Mouse (Mus musculus) lung, postnatal 10 days (tissue): ENCODE measurements around the gene Npas3.

Source experiments
- DNase-seq: peaks from one replicate; pipeline ENCODE4 v3.0.0; 2021

Npas3 gene

DNA sequence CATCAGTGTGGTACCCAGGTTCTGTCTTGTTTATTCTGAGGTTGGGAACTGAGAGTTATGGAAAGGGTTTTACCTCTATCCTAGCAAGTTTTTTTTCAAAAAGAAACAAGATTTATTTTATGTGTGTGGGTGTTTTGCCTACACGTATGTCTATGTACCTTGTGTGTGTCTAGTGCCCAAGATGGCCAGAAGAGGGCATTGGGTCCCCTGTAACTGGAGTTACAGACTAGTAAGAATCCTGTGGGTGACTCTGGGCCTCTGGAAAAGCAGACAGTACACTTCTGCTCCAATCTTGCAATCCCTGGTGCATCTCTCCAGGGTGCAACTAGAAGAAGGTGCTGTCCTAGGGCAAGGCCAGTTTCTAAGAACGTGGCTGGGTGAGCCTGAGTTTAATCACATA lies 848.0 kb downstream of the Npas3 start:
- DNase-seq = no peak

DNA sequence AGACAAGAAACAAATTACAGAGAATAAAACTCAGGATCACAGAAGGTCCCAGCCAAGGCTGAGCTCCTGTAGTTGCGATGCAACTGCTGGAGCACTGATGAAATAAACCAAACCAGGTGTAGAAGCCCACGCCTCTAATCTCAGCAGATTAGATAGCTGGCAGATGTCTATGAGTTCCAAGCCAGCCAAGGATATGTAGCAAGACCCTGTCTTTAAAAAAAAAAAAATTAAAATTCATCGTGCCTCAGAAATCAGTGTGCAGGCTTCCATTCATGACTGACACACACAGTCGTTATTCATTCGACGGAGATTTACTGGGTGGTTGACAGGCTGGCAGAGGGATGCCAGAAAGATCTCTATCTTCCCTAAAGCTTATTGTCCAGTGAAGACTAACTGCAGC lies 849.7 kb downstream of the Npas3 start:
- DNase-seq = no peak

DNA sequence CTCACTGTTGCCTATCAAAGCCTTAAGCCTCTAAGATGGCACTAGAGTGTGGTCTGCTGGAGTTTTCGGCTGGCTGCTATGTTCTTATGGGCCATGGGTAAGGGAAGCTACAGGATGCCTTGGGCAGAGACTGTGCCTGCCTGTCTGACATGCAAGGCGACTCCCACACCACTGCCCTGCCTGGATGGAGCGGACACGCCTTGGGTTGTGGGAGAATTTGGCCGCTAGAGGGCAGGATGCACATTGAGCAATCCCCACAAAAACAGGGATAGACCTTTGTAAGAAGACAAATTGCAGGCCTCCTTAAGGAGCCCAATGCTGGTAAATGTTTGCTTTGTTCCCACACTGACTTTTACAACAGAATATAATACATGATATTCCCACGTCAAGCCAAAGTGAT lies 850.3 kb downstream of the Npas3 start:
- peak; percentile 85 for DNase-seq

GRCm38 (mm10) chr12:54099458-54099857 lies 851.0 kb downstream of the Npas3 start:
- DNase-seq = no peak

DNA sequence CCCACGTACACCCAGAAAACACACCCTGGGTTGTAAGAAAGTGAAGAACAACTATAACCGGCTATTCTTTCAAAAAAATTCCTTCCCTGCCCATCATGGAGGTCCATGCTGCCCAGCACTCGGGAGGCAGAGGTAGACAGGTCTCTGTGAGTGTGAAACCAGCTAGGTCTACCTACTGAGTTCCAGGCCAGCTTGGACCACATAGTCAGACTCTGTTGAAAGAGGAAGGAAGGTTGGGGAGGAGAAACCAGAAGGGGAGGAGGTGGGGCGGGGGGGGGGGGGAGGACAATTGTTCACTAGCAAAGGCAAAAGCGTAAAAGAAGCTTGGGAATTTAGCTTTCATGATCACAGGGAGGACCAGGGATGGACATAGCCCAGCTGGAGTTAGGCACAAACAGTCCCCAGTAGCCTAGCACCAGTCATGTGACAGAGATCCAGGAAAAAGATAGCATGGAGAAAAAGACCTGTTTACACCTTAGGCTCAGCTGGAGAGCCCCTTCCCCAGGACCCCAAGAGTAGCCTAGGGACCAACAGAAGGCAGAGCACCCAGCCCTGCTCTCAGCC lies 852.9 kb downstream of the Npas3 start:
- DNase-seq = no peak

DNA sequence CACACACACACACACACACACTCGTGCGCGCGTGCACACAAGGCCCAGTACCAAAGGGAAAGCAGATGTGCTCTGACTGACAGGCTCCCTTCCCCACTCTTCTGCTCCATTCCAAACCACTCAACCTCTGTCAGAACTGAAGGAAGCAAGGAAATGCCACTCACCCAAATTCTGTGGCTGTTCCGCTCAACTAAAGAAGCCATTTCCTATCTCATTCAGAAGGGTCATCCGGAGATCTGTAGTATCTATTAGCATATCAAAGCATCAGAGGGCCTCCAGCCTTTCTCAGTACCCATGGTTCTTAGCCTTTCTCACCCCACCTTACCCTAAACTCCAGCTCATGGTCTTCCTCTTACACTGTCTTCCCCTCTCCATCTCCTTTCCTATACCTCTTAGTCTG lies 854.0 kb downstream of the Npas3 start:
- DNase-seq = no peak

DNA sequence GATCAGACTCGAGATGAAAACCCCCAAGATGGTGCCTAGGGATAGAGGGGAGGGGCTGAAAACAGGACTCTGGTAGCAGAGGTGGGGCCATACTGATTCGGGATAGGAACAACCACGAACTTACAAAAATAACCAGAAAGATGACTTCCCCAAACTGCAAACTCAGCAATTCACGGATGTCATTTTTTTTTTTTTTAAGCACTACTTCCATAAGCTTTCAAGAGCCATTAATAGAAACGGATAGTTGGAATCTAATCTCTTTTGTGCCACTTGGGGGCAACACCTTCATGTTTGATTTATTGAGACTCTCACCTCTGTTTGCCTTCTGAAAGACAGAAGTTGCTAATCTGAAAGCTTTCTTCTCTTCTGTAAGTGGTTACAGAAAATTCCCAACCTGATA lies 857.1 kb downstream of the Npas3 start:
- DNase-seq = no peak

- DNase-seq = no peak
These were observed 857.5 kb downstream of the Npas3 start for GRCm38 (mm10) chr12:54105946-54106345.

GRCm38 (mm10) chr12:54110342-54110741 lies 861.9 kb downstream of the Npas3 start:
- DNase-seq = no peak

DNA sequence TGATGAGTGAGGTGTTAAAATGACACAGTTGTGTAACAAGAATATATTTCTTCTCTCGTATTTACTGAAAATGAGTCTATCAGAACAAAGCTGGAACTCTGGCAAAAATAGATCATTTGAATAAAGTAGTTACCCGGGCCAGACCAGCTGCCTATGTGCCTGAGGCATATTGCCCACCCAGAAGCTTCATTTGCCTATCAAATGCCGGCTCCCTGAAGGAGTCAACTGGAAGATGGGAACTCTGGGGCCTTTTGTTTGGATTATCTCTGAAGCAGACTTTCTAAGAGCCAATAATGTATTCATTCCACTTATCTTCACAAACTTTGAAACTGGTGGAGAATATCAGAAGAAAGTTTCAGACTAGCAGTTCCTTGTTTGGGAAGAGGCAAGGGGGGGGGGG lies 862.5 kb downstream of the Npas3 start:
- no peak for DNase-seq

GRCm38 (mm10) chr12:54120386-54120785 lies 871.9 kb downstream of the Npas3 start:
- DNase-seq = no peak

- DNase-seq = no peak
These were observed 872.8 kb downstream of the Npas3 start for GRCm38 (mm10) chr12:54121286-54121685.
